Mouse (Mus musculus) ES-E14 (cell line): ENCODE data around the gene Elmo1. TPM values are rescaled to one million over a fixed set of nuclear protein-coding genes. Genes with fewer than 3 reads are reported as not detected.

Source experiments
- DNase-seq: peaks from one replicate; pipeline ENCODE4 v3.0.0-alpha.2; 2013; ENCODE audit warnings: low read depth, low spot score
- H3K27ac ChIP-seq: 2 replicates; pipeline ENCODE4 v1.5.1; 2012; ENCODE audit warnings: low read depth, mild to moderate bottlenecking, low read length, moderate library complexity, mixed read lengths; ENCODE audit not compliant: poor library complexity, insufficient read depth, severe bottlenecking
- H3K36me3 ChIP-seq: 2 replicates; pipeline ENCODE4 v1.6.1; 2012; ENCODE audit warnings: mild to moderate bottlenecking, low read length, moderate library complexity, mixed read lengths; ENCODE audit not compliant: control insufficient read depth, poor library complexity, insufficient read depth, severe bottlenecking
- H3K4me1 ChIP-seq, 2 experiments: fragments of 150-350 bp in 1 of 2; sonication (generic) in 1 of 2; 2 replicates each; pipeline ENCODE4 v1.6.1; 2012; ENCODE audit warnings: low read length in 2 of 2, mild to moderate bottlenecking in 1 of 2, mixed read lengths in 1 of 2; ENCODE audit not compliant: control insufficient read depth in 2 of 2, insufficient read depth in 2 of 2, poor library complexity in 1 of 2
- H3K4me3 ChIP-seq, 2 experiments: fragments of 150-350 bp in 1 of 2; sonication (generic) in 1 of 2; 2 replicates each; pipeline ENCODE4 v1.5.1; 2012; ENCODE audit warnings: low read length in 2 of 2, low read depth in 1 of 2, mild to moderate bottlenecking in 1 of 2, mixed read lengths in 1 of 2; ENCODE audit not compliant: insufficient read depth in 1 of 2, poor library complexity in 1 of 2, severe bottlenecking in 1 of 2
- H3K9ac ChIP-seq: 2 replicates; pipeline ENCODE4 v1.6.1; 2012; ENCODE audit warnings: low read depth, mild to moderate bottlenecking, low read length, mixed read lengths; ENCODE audit not compliant: poor library complexity, insufficient read depth, severe bottlenecking
- H3K9me3 ChIP-seq: fragments of 150-350 bp; sonication (generic); 2 replicates; pipeline ENCODE4 v1.6.1; 2012; ENCODE audit warnings: low read depth, mild to moderate bottlenecking, low read length; ENCODE audit not compliant: control insufficient read depth, insufficient read depth
- CHD2 ChIP-seq: IDR thresholded peaks from 2 replicates; pipeline ENCODE4 v1.6.1; 2014; ENCODE audit warnings: mild to moderate bottlenecking, low read depth, low read length, inconsistent platforms
- HCFC1 ChIP-seq: IDR thresholded peaks from 2 replicates; pipeline ENCODE4 v1.6.1; 2012; ENCODE audit warnings: low read length, inconsistent platforms, borderline replicate concordance; ENCODE audit not compliant: insufficient read depth
- MAFK ChIP-seq: IDR thresholded peaks from 2 replicates; pipeline ENCODE4 v1.6.1; 2014; ENCODE audit warnings: mild to moderate bottlenecking, low read depth, low read length, inconsistent platforms; ENCODE audit not compliant: insufficient read depth
- ZC3H11A ChIP-seq: IDR thresholded peaks from 2 replicates; pipeline ENCODE4 v1.6.1; 2012; ENCODE audit warnings: low read depth, mild to moderate bottlenecking, inconsistent platforms, low read length, borderline replicate concordance
- ZNF384 ChIP-seq: IDR thresholded peaks from 2 replicates; pipeline ENCODE4 v1.6.1; 2012; ENCODE audit warnings: low read depth, low read length, inconsistent platforms
- in situ Hi-C, 2 experiments: fragments of 600-800 bp; cut with MboI; formaldehyde crosslinking; loops; one replicate each; pipeline ENCODE4 v1.15.1; 2025; ENCODE audit warnings: low sequenced_read_pairs in 2 of 2, inconsistent platforms in 1 of 2; ENCODE audit not compliant: unreplicated experiment in 2 of 2
- total RNA-seq: library from RNA; depleted of rRNA; stranded (reverse); fragments of 300-350 nt; gene quantifications from 2 replicates; pipeline ENCODE4 v1.2.3, GENCODE M21; 2012

Elmo1 gene
- total RNA-seq, 1 experiment = 3.7 TPM

DNA sequence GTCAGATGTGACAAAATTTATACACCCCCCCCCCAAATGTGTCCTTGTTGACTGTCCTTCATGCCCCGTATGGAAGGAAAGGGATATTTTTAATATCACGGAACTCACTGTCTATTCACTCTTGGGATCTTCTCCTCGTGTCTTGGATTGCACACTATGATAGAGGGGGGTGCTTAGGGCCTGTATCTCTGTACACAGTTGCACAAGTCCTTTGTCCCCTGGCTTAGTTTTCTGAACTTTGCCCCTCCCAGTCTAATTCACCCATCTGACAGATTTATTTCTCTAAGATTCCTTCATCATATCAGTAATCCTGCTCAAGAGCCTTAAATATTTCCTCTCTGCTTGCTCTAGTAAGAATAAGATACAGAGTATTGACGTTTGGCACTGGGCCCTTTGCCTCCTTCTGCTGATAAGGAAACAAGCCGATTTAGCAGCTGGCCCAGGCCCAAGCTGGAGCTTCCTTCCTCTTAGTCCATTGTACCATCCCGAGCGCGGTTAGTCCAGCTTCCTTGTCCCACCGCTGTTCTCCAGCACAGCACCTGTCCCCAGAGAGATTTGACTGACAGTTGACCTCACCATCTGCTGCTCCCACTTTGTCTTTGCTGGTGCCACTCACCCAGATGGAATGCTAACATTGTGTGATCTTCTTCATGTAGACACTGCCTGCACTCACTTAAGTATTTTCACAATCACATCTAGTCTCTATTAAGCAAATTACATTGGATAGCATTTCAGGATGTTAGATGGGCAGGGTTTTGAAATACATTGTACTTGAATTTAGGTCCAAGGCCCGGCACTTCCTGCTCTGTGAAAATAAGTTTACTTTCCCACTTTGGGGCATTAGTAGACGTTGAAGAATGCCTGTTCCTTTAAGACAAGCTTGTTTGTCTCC, 141.7 kb downstream of the Elmo1 start:
- Histone ChIP-seq H3K4me3 (no peak overlapping the region), H3K27ac (no peak overlapping the region), H3K9ac (no peak overlapping the region), H3K4me1 (no peaks in the 10 kb centered on the region), H3K36me3 (no peaks in the 10 kb centered on the region), H3K9me3 (no peaks in the 10 kb centered on the region)
- TF ChIP-seq CHD2 (no peak), HCFC1 (no peak), ZC3H11A (no peak), ZNF384 (no peak), MAFK (no peak)
- no peak for DNase-seq
- in situ Hi-C loops = no loop called here

GRCm38 (mm10) chr13:20233707-20234106, 143.3 kb downstream of the Elmo1 start:
- Histone ChIP-seq H3K9me3 (no peaks in the 10 kb centered on the region), H3K4me3 (no peak overlapping the region), H3K4me1 (no peaks in the 10 kb centered on the region), H3K9ac (no peak overlapping the region), H3K27ac (no peak overlapping the region), H3K36me3 (no peaks in the 10 kb centered on the region)
- in situ Hi-C loops = no loop called here
- no peak for TF ChIP-seq HCFC1
- no peak for TF ChIP-seq CHD2
- TF ChIP-seq ZC3H11A = no peak
- no peak for TF ChIP-seq ZNF384
- TF ChIP-seq MAFK = no peak
- no peak for DNase-seq

DNA sequence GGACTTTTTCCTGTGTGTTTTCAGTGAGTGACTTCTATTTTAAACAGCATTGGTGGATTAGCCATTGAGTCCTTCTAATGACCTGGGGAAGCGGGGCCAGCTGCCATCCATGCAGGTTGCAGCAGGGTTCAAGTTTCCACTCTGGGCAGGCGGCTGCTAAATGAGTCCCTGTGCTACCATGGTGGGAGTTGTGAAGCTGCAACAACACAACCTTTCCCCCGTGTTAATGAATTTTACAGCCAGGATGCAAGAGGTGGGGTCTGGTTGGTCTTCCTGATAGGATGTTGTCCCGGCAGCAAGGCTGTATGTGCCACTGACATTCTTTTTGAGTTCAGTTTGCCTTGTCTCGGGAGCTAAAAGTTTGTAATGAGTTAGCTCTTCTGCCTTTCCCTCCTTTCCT, 147.2 kb downstream of the Elmo1 start:
- in situ Hi-C loops = no loop called here
- no peak overlapping the region for H3K4me3 ChIP-seq
- no peak for TF ChIP-seq MAFK
- TF ChIP-seq HCFC1 = no peak
- no peak for TF ChIP-seq CHD2
- no peak for TF ChIP-seq ZC3H11A
- no peak for TF ChIP-seq ZNF384
- no peaks in the 10 kb centered on the region for H3K36me3 ChIP-seq
- H3K27ac ChIP-seq = no peak overlapping the region
- no peaks in the 10 kb centered on the region for H3K4me1 ChIP-seq
- H3K9me3 ChIP-seq = no peaks in the 10 kb centered on the region
- H3K9ac ChIP-seq = no peak overlapping the region
- DNase-seq = no peak

DNA sequence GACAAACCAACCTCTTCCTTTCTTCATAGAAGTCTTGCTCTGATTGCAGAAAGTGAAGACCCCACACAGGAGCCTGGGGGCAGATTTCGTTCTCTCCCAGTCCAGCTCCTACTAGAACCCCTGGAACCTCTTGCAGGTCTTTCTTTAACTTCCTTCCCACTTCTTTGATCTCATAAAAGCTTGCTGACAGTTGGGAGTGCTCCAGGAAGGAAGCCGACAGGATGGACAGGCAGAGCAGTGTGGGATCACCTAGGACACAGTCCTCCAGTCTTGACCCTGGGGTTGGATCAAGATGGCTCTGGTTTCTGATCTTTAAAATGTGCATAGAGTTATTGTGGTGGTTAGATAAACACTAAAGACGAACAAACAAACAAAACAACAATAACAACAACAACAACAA, 147.8 kb downstream of the Elmo1 start:
- Histone ChIP-seq H3K36me3 (no peaks in the 10 kb centered on the region), H3K4me3 (no peak overlapping the region), H3K9me3 (no peaks in the 10 kb centered on the region), H3K4me1 (no peaks in the 10 kb centered on the region), H3K27ac (no peak overlapping the region), H3K9ac (no peak overlapping the region)
- DNase-seq = no peak
- in situ Hi-C loops = no loop called here
- no peak for TF ChIP-seq HCFC1
- no peak for TF ChIP-seq ZNF384
- TF ChIP-seq CHD2 = no peak
- no peak for TF ChIP-seq ZC3H11A
- no peak for TF ChIP-seq MAFK
